Mouse (Mus musculus) cerebellum, adult 2 months (tissue): ENCODE measurements around the gene Gtf2ird1.
"Not testable (repeated sequence)": the region's sequence is repeated elsewhere in the genome, so short reads cannot be mapped to it uniquely, and the experiment has no call there.

ENCODE experiments used
- CTCF ChIP-seq: fragments of 200-500 bp; IDR thresholded peaks from 2 replicates; pipeline ENCODE4 v1.5.1; 2011; ENCODE audit warnings: low read depth, mild to moderate bottlenecking, control low read depth, low read length, moderate library complexity, borderline replicate concordance; ENCODE audit not compliant: insufficient read depth
- POLR2A ChIP-seq: fragments of 200-500 bp; IDR thresholded peaks from 2 replicates; pipeline ENCODE4 v1.6.1; 2011; ENCODE audit warnings: low read length, control low read depth, borderline replicate concordance; ENCODE audit not compliant: insufficient read depth

DNA sequence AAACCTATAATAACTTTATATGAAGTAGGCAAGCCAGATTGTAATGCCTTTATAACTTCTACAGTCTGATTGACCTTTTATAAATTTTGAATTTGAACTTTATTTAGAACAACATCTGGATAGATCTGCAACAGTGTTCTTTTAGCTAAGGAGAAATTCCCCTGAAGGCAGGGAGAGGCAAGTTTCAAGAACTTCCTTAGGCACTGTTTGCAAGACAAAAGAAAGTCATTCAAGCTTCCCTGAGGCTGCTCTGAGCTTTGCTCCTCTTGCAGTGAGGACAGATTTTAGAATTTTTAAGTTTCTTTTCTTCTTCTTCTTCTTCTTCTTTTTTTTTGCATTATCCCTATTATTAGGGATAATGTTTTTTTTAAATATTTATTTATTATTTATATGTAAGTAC lies 22.4 kb upstream of the Gtf2ird1 start:
- TF ChIP-seq POLR2A, CTCF: not testable (repeated sequence)
